ENCODE assay signal across 8 mouse cellular contexts in genomic region chr2:18799966-18800645, GRCm38 (mm10).
DNase-seq lines count a peak whose midpoint lies in the region; ATAC-seq and TF ChIP-seq lines count a peak whose summit lies in the region.

No protein-coding gene starts in this region.

- no peak overlapping the region for H3K27ac ChIP-seq in kidney, embryonic 14.5 days (ENCODE audit: low read depth, low read length)
- H3K27ac ChIP-seq in kidney, embryonic 15.5 days = no peak overlapping the region
- no peak overlapping the region for H3K27ac ChIP-seq in limb, embryonic 13.5 days
- H3K27ac ChIP-seq in midbrain, embryonic 15.5 days = peak overlapping the region; percentile 87
- no peak overlapping the region for H3K27ac ChIP-seq in stomach, postnatal 0 days (replicated peaks)

- peak overlapping the region; percentile 36 for H3K4me3 ChIP-seq in kidney, embryonic 14.5 days (ENCODE audit: low read length)
- peak overlapping the region; percentile 44 for H3K4me3 ChIP-seq in kidney, embryonic 15.5 days (replicated peaks)
- peak overlapping the region; percentile 46 for H3K4me3 ChIP-seq in limb, embryonic 13.5 days
- H3K4me3 ChIP-seq in midbrain, embryonic 15.5 days = peak overlapping the region; percentile 47
- peak overlapping the region; percentile 40 for H3K4me3 ChIP-seq in stomach, postnatal 0 days (ENCODE audit: low read depth, low read length)

- TF ChIP-seq CTCF in stomach, postnatal 0 days (IDR thresholded peaks at IDR 0.05; ENCODE audit: low read depth) = peak; percentile 11; the same call in 1 of the 2 replicates

- peaks cover 34% of the 10 kb centered on the region for H3K27me3 ChIP-seq in kidney, embryonic 14.5 days (ENCODE audit: control insufficient read depth, insufficient read depth, low read length)
- H3K27me3 ChIP-seq in kidney, embryonic 15.5 days = peaks cover 76% of the 10 kb centered on the region
- H3K27me3 ChIP-seq in limb, embryonic 13.5 days = peaks cover 83% of the 10 kb centered on the region
- H3K27me3 ChIP-seq in midbrain, embryonic 15.5 days (replicated peaks) = no peaks in the 10 kb centered on the region; the same call in 1 of the 2 replicates
- peaks cover 9% of the 10 kb centered on the region; the same call in 1 of the 2 replicates for H3K27me3 ChIP-seq in stomach, postnatal 0 days (ENCODE audit: control insufficient read depth, insufficient read depth, low read length)

- H3K4me2 ChIP-seq in kidney, embryonic 14.5 days (replicated peaks; ENCODE audit: low read depth, low read length) = peak overlapping the region; percentile 60
- peak overlapping the region; percentile 79 for H3K4me2 ChIP-seq in kidney, embryonic 15.5 days
- peak overlapping the region; percentile 81 for H3K4me2 ChIP-seq in limb, embryonic 13.5 days (replicated peaks)
- H3K4me2 ChIP-seq in midbrain, embryonic 15.5 days = peak overlapping the region; percentile 86
- H3K4me2 ChIP-seq in stomach, postnatal 0 days (replicated peaks; ENCODE audit: low read depth) = peak overlapping the region; percentile 65

- TF ChIP-seq EP300 in stomach, postnatal 0 days (optimal IDR thresholded peaks at IDR 0.05) = no peak

- no peaks in the 10 kb centered on the region for H3K36me3 ChIP-seq in kidney, embryonic 14.5 days (ENCODE audit: control insufficient read depth, insufficient read depth, low read length)
- no peaks in the 10 kb centered on the region for H3K36me3 ChIP-seq in kidney, embryonic 15.5 days
- H3K36me3 ChIP-seq in limb, embryonic 13.5 days = no peaks in the 10 kb centered on the region
- no peaks in the 10 kb centered on the region for H3K36me3 ChIP-seq in midbrain, embryonic 15.5 days (replicated peaks)
- no peaks in the 10 kb centered on the region for H3K36me3 ChIP-seq in stomach, postnatal 0 days (ENCODE audit: control insufficient read depth, insufficient read depth, low read length)

- DNase-seq in kidney, adult 9 months = no peak
- peak; percentile 84 to 85 for DNase-seq in cerebellum, postnatal 14 days
- DNase-seq in frontal cortex, postnatal 25 days (ENCODE audit: low spot score in 2 of 2) = peak; percentile 56 to 62
- peak; percentile 31 for DNase-seq in stomach, postnatal 0 days (ENCODE audit: low spot score)

- peak; percentile 56; the same call in 1 of the 2 replicates for ATAC-seq in kidney, embryonic 14.5 days (ENCODE audit: low FRiP score, low TSS enrichment)
- peak; percentile 65 for ATAC-seq in kidney, embryonic 15.5 days (replicated peaks; ENCODE audit: low FRiP score)
- peak; percentile 72 for ATAC-seq in limb, embryonic 13.5 days (ENCODE audit: low FRiP score, low read depth)
- peak; percentile 89 for ATAC-seq in midbrain, embryonic 15.5 days (replicated peaks)
- ATAC-seq in stomach, postnatal 0 days (ENCODE audit: low FRiP score, low TSS enrichment) = peak; percentile 49; the same call in 1 of the 2 replicates

- no peaks in the 10 kb centered on the region for H3K9me3 ChIP-seq in kidney, embryonic 14.5 days (ENCODE audit: control insufficient read depth, low read length)
- H3K9me3 ChIP-seq in kidney, embryonic 15.5 days (replicated peaks) = no peaks in the 10 kb centered on the region
- H3K9me3 ChIP-seq in limb, embryonic 13.5 days = no peaks in the 10 kb centered on the region
- no peaks in the 10 kb centered on the region for H3K9me3 ChIP-seq in midbrain, embryonic 15.5 days
- H3K9me3 ChIP-seq in stomach, postnatal 0 days (ENCODE audit: control insufficient read depth, low read length) = no peaks in the 10 kb centered on the region

- peaks cover 4% of the 10 kb centered on the region; the same call in 1 of the 2 replicates for H3K4me1 ChIP-seq in kidney, embryonic 14.5 days (ENCODE audit: control insufficient read depth, insufficient read depth, low read length)
- peaks cover 23% of the 10 kb centered on the region for H3K4me1 ChIP-seq in kidney, embryonic 15.5 days
- peaks cover 26% of the 10 kb centered on the region for H3K4me1 ChIP-seq in limb, embryonic 13.5 days
- peaks cover 41% of the 10 kb centered on the region for H3K4me1 ChIP-seq in midbrain, embryonic 15.5 days
- peaks cover 5% of the 10 kb centered on the region; the same call in 1 of the 2 replicates for H3K4me1 ChIP-seq in stomach, postnatal 0 days (replicated peaks; ENCODE audit: control insufficient read depth, insufficient read depth)

- under 1% methylated on average over 46 of the region's 46 CpGs for WGBS in kidney, embryonic 14.5 days
- under 1% methylated on average over 46 of the region's 46 CpGs for WGBS in kidney, embryonic 15.5 days
- under 1% methylated on average over 46 of the region's 46 CpGs for WGBS in limb, embryonic 13.5 days
- under 1% methylated on average over 46 of the region's 46 CpGs for WGBS in midbrain, embryonic 15.5 days
- 2% methylated on average over 46 of the region's 46 CpGs for WGBS in stomach, postnatal 0 days

- H3K9ac ChIP-seq in kidney, embryonic 14.5 days (ENCODE audit: low read depth, low read length) = peak overlapping the region; percentile 18; the same call in 1 of the 2 replicates
- H3K9ac ChIP-seq in kidney, embryonic 15.5 days = peak overlapping the region; percentile 18; the same call in 1 of the 2 replicates
- H3K9ac ChIP-seq in limb, embryonic 13.5 days = peak overlapping the region; percentile 63
- peak overlapping the region; percentile 66 for H3K9ac ChIP-seq in midbrain, embryonic 15.5 days
- H3K9ac ChIP-seq in stomach, postnatal 0 days (ENCODE audit: low read length) = peak overlapping the region; percentile 43
